Mouse (Mus musculus): ENCODE measurements around the gene Myo15b. TPM values are rescaled to one million over a fixed set of nuclear protein-coding genes. Genes with fewer than 3 reads are reported as not detected.
A peak's percentile ranks its signal among the peaks of the same experiment; 100 is the strongest.

Gene Myo15b
- total RNA-seq, 2 experiments from 2014 or later, result not detected

- no peak for DNase-seq
These were observed 17.7 kb downstream of the Myo15b start for GRCm38 (mm10) chr11:115875935-115876334.

- no peak for DNase-seq
These were observed 18.2 kb downstream of the Myo15b start for GRCm38 (mm10) chr11:115876438-115876837.

- no peak for DNase-seq
These were observed 19.1 kb downstream of the Myo15b start for GRCm38 (mm10) chr11:115877174-115877755.

GRCm38 (mm10) chr11:115878071-115878470, 19.9 kb downstream of the Myo15b start:
- DNase-seq, result no peak

GRCm38 (mm10) chr11:115881002-115881401, 22.8 kb downstream of the Myo15b start:
- DNase-seq, result peak in 1 of 2 experiments; percentile 38

GRCm38 (mm10) chr11:115883251-115883650, 25.0 kb downstream of the Myo15b start:
- no peak for DNase-seq

- DNase-seq, result no peak
These were observed 26.2 kb downstream of the Myo15b start for GRCm38 (mm10) chr11:115884361-115884760.

- no peak for DNase-seq
These were observed 27.1 kb downstream of the Myo15b start for GRCm38 (mm10) chr11:115885281-115885680.

- DNase-seq, result no peak
These were observed 28.2 kb downstream of the Myo15b start for GRCm38 (mm10) chr11:115886446-115886845.

- DNase-seq, result no peak
These were observed 29.8 kb downstream of the Myo15b start for GRCm38 (mm10) chr11:115888020-115888419.

GRCm38 (mm10) chr11:115889159-115889558, 31.0 kb downstream of the Myo15b start:
- no peak for DNase-seq

GRCm38 (mm10) chr11:115892213-115892612, 34.0 kb downstream of the Myo15b start:
- DNase-seq, result no peak

- no peak for DNase-seq
These were observed 34.9 kb downstream of the Myo15b start for GRCm38 (mm10) chr11:115893071-115893470.

- peak; percentile 37 to 50 for DNase-seq
These were observed 36.7 kb downstream of the Myo15b start for GRCm38 (mm10) chr11:115894755-115895520.

- no peak for DNase-seq
These were observed 40.2 kb downstream of the Myo15b start for GRCm38 (mm10) chr11:115898446-115898845.

- DNase-seq, result peak in 1 of 2 experiments; percentile 42
These were observed 40.7 kb downstream of the Myo15b start for GRCm38 (mm10) chr11:115898886-115899285.

GRCm38 (mm10) chr11:115899486-115900266, 41.5 kb downstream of the Myo15b start, which contains the start of gene Smim5:
TSS of gene Smim5 (plus strand) at chr11:115899966.
- peak; percentile 67 to 87 for DNase-seq

GRCm38 (mm10) chr11:115900561-115901337, 42.5 kb downstream of the Myo15b start:
- DNase-seq, result peak; percentile 42 to 44

- peak in 1 of 2 experiments; percentile 25 for DNase-seq
These were observed 43.3 kb downstream of the Myo15b start for GRCm38 (mm10) chr11:115901338-115902161.

- DNase-seq, result peak; percentile 51 to 78
These were observed 44.0 kb downstream of the Myo15b start for GRCm38 (mm10) chr11:115902177-115902576.

GRCm38 (mm10) chr11:115902831-115903230, 44.6 kb downstream of the Myo15b start:
- peak; percentile 71 to 75 for DNase-seq

Data from heart, adult 18-20 months (tissue).